ENCODE assay signal across 8 mouse cellular contexts in the genomic region with DNA sequence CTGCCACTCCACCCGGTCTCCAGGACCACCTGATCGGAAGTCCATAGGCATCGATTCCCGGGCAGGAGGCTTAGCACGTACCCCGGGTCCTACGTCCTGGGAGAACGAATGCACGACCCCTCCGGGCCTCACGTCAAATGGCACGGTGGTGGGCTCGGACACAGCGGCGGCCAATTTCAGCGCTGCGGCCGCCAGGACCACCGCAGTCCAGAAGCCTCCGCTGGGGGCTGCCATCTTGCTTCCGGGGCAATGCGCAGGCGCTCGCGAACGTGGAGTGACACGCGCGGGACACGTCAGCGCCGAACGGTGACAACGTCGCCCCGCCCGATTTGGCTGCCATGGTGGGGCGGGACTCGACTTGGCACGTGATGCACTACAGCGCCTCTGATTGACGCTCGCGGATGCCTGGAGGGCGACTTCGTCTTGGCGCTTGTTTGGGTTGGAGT. TPM values are rescaled to one million over a fixed set of nuclear protein-coding genes. Genes with fewer than 3 reads are reported as not detected.
DNase-seq lines count a peak whose midpoint lies in the region; ATAC-seq and TF ChIP-seq lines count a peak whose summit lies in the region.

A gene (minus strand): TSS at position 263 of the 446 bp plus-strand sequence.

- H3K4me1 ChIP-seq in MEL (ENCODE audit: control insufficient read depth in 1 of 2, insufficient read depth in 2 of 2, low read length in 2 of 2) = peaks cover 0 to 14% of the 10 kb centered on the region in 2 experiments; a peak in 2 of 4 replicates
- H3K4me1 ChIP-seq in cerebellum, adult 2 months (ENCODE audit: control insufficient read depth, insufficient read depth, low read length) = no peaks in the 10 kb centered on the region
- H3K4me1 ChIP-seq in forebrain, postnatal 0 days (ENCODE audit: insufficient read depth) = peaks cover 9% of the 10 kb centered on the region
- H3K4me1 ChIP-seq in lung, embryonic 15.5 days = peaks cover 33% of the 10 kb centered on the region

- H3K27ac ChIP-seq in MEL (ENCODE audit: control insufficient read depth, low read depth, low read length) = peak within 1 kb of the TSS; percentile 53
- H3K27ac ChIP-seq in cerebellum, adult 2 months (ENCODE audit: insufficient read depth, low read length) = peak within 1 kb of the TSS; percentile 49; the same call in 1 of the 2 replicates
- H3K27ac ChIP-seq in forebrain, postnatal 0 days (ENCODE audit: low read depth, low read length) = peak within 1 kb of the TSS; percentile 64
- H3K27ac ChIP-seq in lung, embryonic 15.5 days = peak within 1 kb of the TSS; percentile 84

- H3K4me2 ChIP-seq in forebrain, postnatal 0 days (ENCODE audit: low read depth) = peak within 1 kb of the TSS; percentile 91
- H3K4me2 ChIP-seq in lung, embryonic 15.5 days = peak within 1 kb of the TSS; percentile 80

- H3K79me2 ChIP-seq in MEL (ENCODE audit: control insufficient read depth, insufficient read depth, low read length, poor library complexity) = peaks cover 14% of the 10 kb centered on the region

- peak within 1 kb of the TSS; percentile 93 for H3K9ac ChIP-seq in MEL (ENCODE audit: control insufficient read depth, low read depth, low read length, poor library complexity, severe bottlenecking)
- H3K9ac ChIP-seq in forebrain, postnatal 0 days = peak within 1 kb of the TSS; percentile 75
- H3K9ac ChIP-seq in lung, embryonic 15.5 days = peak within 1 kb of the TSS; percentile 73

- H3K4me3 ChIP-seq in MEL (ENCODE audit: control insufficient read depth in 1 of 2, insufficient read depth in 1 of 2, low read depth in 2 of 2, low read length in 2 of 2) = peak within 1 kb of the TSS; percentile 68 to 92
- H3K4me3 ChIP-seq in cerebellum, adult 2 months (replicated peaks; ENCODE audit: insufficient read depth, low read depth, low read length) = peak within 1 kb of the TSS; percentile 88
- peak within 1 kb of the TSS; percentile 89 for H3K4me3 ChIP-seq in forebrain, postnatal 0 days (ENCODE audit: low read depth, low read length)
- peak within 1 kb of the TSS; percentile 79 for H3K4me3 ChIP-seq in lung, embryonic 15.5 days

- no peaks in the 10 kb centered on the region for H3K27me3 ChIP-seq in MEL (ENCODE audit: control insufficient read depth in 1 of 2, insufficient read depth in 2 of 2, low read length in 2 of 2)
- H3K27me3 ChIP-seq in cerebellum, adult 2 months (ENCODE audit: control insufficient read depth, insufficient read depth, low read length) = no peaks in the 10 kb centered on the region
- no peaks in the 10 kb centered on the region for H3K27me3 ChIP-seq in forebrain, postnatal 0 days (ENCODE audit: insufficient read depth, low read length)
- H3K27me3 ChIP-seq in lung, embryonic 15.5 days = no peaks in the 10 kb centered on the region

- WGBS in cerebellum, adult 2 months = under 1% methylated on average over 47 of the region's 47 CpGs
- 1% methylated on average over 47 of the region's 47 CpGs for WGBS in forebrain, postnatal 0 days
- WGBS in lung, embryonic 15.5 days = under 1% methylated on average over 47 of the region's 47 CpGs

- TF ChIP-seq CTCF in MEL (IDR thresholded peaks at IDR 0.05 in 2 of 3, conservative IDR thresholded peaks at IDR 0.05 in 1 of 3; ENCODE audit: control insufficient read depth in 1 of 3, insufficient read depth in 1 of 3, low read depth in 2 of 3, low read length in 3 of 3, poor library complexity in 1 of 3, severe bottlenecking in 1 of 3) = no peak
- TF ChIP-seq CTCF in cerebellum, adult 2 months (IDR thresholded peaks at IDR 0.05; ENCODE audit: borderline replicate concordance, insufficient read depth, low read depth, low read length) = no peak
- peak; percentile 35 for TF ChIP-seq CTCF in forebrain, postnatal 0 days (IDR thresholded peaks at IDR 0.05; ENCODE audit: low read depth)

- DNase-seq in MEL (ENCODE audit: low read depth, low spot score) = peak; percentile 97
- peak; percentile 95 for DNase-seq in cerebellum, adult 2 months
- DNase-seq in forebrain, postnatal 0 days = peak; percentile 98
- DNase-seq in heart, postnatal 4 days = peak; percentile 98
- peak; percentile 93 to 96 for DNase-seq in layer of hippocampus, adult 8-10 months (ENCODE audit: low spot score in 2 of 2)
- peak; percentile 91 for DNase-seq in ovary, adult 18-20 months (ENCODE audit: low spot score)
- peak; percentile 94 for DNase-seq in thymus, postnatal 0 days (ENCODE audit: low spot score)

- no peak for TF ChIP-seq RAD21 in MEL (IDR thresholded peaks at IDR 0.05; ENCODE audit: low read depth, low read length)

- peaks cover 0 to 5% of the 10 kb centered on the region in 2 experiments; a peak in 3 of 4 replicates for H3K36me3 ChIP-seq in MEL (ENCODE audit: control insufficient read depth in 1 of 2, insufficient read depth in 2 of 2, low read length in 2 of 2)
- peaks cover 48% of the 10 kb centered on the region for H3K36me3 ChIP-seq in forebrain, postnatal 0 days (ENCODE audit: insufficient read depth)
- H3K36me3 ChIP-seq in lung, embryonic 15.5 days = peaks cover 51% of the 10 kb centered on the region

- H3K9me3 ChIP-seq in MEL (replicated peaks; ENCODE audit: insufficient read depth, low read length) = no peaks in the 10 kb centered on the region
- H3K9me3 ChIP-seq in forebrain, postnatal 0 days (ENCODE audit: low read length) = no peaks in the 10 kb centered on the region
- no peaks in the 10 kb centered on the region for H3K9me3 ChIP-seq in lung, embryonic 15.5 days

- peak; percentile 68 to 80 for TF ChIP-seq POLR2A in MEL (IDR thresholded peaks at IDR 0.05; ENCODE audit: control insufficient read depth in 1 of 2, insufficient read depth in 1 of 2, low read depth in 1 of 2, low read length in 2 of 2, poor library complexity in 1 of 2)
- peak; percentile 80 for TF ChIP-seq POLR2A in cerebellum, adult 2 months (IDR thresholded peaks at IDR 0.05; ENCODE audit: borderline replicate concordance, insufficient read depth, low read length)

- TF ChIP-seq EP300 in MEL (IDR thresholded peaks at IDR 0.05; ENCODE audit: low read depth in 1 of 2, low read length in 2 of 2) = no peak

- ATAC-seq in forebrain, postnatal 0 days = peak; percentile 99
- peak; percentile 88 for ATAC-seq in lung, embryonic 15.5 days (ENCODE audit: borderline replicate concordance, extremely low read depth, low FRiP score, low TSS enrichment)

TF ChIP-seq in MEL, 35 proteins besides CTCF, POLR2A, EP300 and RAD21 (continues in another document):
- peak; percentile 79; the same call in 1 of the 2 replicates for TF ChIP-seq MXI1 (IDR thresholded peaks at IDR 0.05; ENCODE audit: low read depth, low read length)
- 0 out of 2 replicates have a peak, but pooled peaks have one; percentile 70 for TF ChIP-seq SIN3A (IDR thresholded peaks at IDR 0.05; ENCODE audit: low read length)
- peak; percentile 43; the same call in 1 of the 2 replicates for TF ChIP-seq POLR2AphosphoS2 (IDR thresholded peaks at IDR 0.05; ENCODE audit: low read length)
- TF ChIP-seq MYB (IDR thresholded peaks at IDR 0.05; ENCODE audit: low read depth, low read length) = no peak
- no peak for TF ChIP-seq JUND (IDR thresholded peaks at IDR 0.05; ENCODE audit: low read depth, low read length)
- TF ChIP-seq USF1 (IDR thresholded peaks at IDR 0.05; ENCODE audit: low read depth, low read length) = peak; percentile 99
- peak; percentile 63 for TF ChIP-seq TCF12 (IDR thresholded peaks at IDR 0.05; ENCODE audit: low read depth, low read length)
- peak; percentile 40; the same call in 1 of the 2 replicates for TF ChIP-seq ETS1 (IDR thresholded peaks at IDR 0.05; ENCODE audit: low read depth, low read length)
- no peak for TF ChIP-seq CHD2 (IDR thresholded peaks at IDR 0.05; ENCODE audit: low read length)
- TF ChIP-seq SMC3 (IDR thresholded peaks at IDR 0.05; ENCODE audit: low read depth, low read length) = no peak
- TF ChIP-seq POLR2AphosphoS5 (IDR thresholded peaks at IDR 0.05; ENCODE audit: borderline replicate concordance, low read depth, low read length) = no peak
- TF ChIP-seq TBP (IDR thresholded peaks at IDR 0.05; ENCODE audit: low read depth, low read length) = peak; percentile 78
- no peak for TF ChIP-seq TAL1 (IDR thresholded peaks at IDR 0.05; ENCODE audit: low read length)
- TF ChIP-seq KAT2A (conservative IDR thresholded peaks at IDR 0.05; ENCODE audit: low read depth, low read length) = peak; percentile 55; the same call in 1 of the 2 replicates
- TF ChIP-seq MAFK (IDR thresholded peaks at IDR 0.05; ENCODE audit: borderline replicate concordance, low read depth, low read length) = no peak
- peak; percentile 53; the same call in 1 of the 2 replicates for TF ChIP-seq MEF2A (IDR thresholded peaks at IDR 0.05; ENCODE audit: extremely low read depth, insufficient replicate concordance, low read depth, low read length, poor library complexity, severe bottlenecking)
- no peak for TF ChIP-seq RCOR1 (IDR thresholded peaks at IDR 0.05; ENCODE audit: low read depth, low read length)
- no peak for TF ChIP-seq E2F4 (IDR thresholded peaks at IDR 0.05; ENCODE audit: borderline replicate concordance, low read depth, low read length)
- TF ChIP-seq NELFE (IDR thresholded peaks at IDR 0.05; ENCODE audit: low read depth, low read length) = peak; percentile 80
- peak; percentile 87 for TF ChIP-seq HCFC1 (IDR thresholded peaks at IDR 0.05; ENCODE audit: low read depth, low read length)
- peak; percentile 93 for TF ChIP-seq MAX (IDR thresholded peaks at IDR 0.05; ENCODE audit: low read length)
- TF ChIP-seq ZNF384 (IDR thresholded peaks at IDR 0.05; ENCODE audit: low read depth, low read length) = no peak
- TF ChIP-seq GABPA (IDR thresholded peaks at IDR 0.05; ENCODE audit: low read depth, low read length) = no peak
- peak; percentile 57 to 92; a peak in 3 of 4 replicates for TF ChIP-seq USF2 (IDR thresholded peaks at IDR 0.05; ENCODE audit: borderline replicate concordance in 1 of 2, insufficient read depth in 1 of 2, low read depth in 1 of 2, low read length in 2 of 2)
- no peak for TF ChIP-seq CHD1 (IDR thresholded peaks at IDR 0.05; ENCODE audit: low read depth, low read length)
- TF ChIP-seq ZKSCAN1 (IDR thresholded peaks at IDR 0.05; ENCODE audit: low read depth, low read length) = no peak

RNA-seq across cellular contexts. Expression of the gene that starts here (rescaled TPM):
- 112 and 137 TPM in 2 replicates for total RNA-seq in MEL (2012; rRNA removed)
- polyA plus RNA-seq in MEL (2012; ENCODE audit: insufficient read depth in 1 of 2, insufficient read length in 2 of 2, low read depth in 1 of 2, low replicate concordance in 2 of 2, missing spikeins in 1 of 2) = 100 to 1,000 TPM in 1 of 2 experiments, not detected in 1; 117 TPM
- 44.5 and 45.0 TPM in 2 replicates for polyA plus RNA-seq in cerebellum, adult 2 months (2012; rRNA removed)
- 52.3 and 65.1 TPM in 2 replicates for total RNA-seq in forebrain, postnatal 0 days (2014; rRNA removed)
- 65.7 and 75.0 TPM in 2 replicates for polyA plus RNA-seq in forebrain, postnatal 0 days (2015; fragmentation: Nextera tagmentation; extraction: Ambion mirVana)
- total RNA-seq in heart, postnatal 4 days (2021) = 10 to 100 TPM; 43.4 to 48.8 TPM
- total RNA-seq in layer of hippocampus, adult 8-10 months (2022) = 10 to 100 TPM; 34.7 to 42.6 (median 40.1) TPM
- polyA plus RNA-seq in lung, embryonic 15.5 days (2015; fragmentation: Nextera tagmentation; extraction: Ambion mirVana) = 103 TPM in 2 replicates
- 58.6 and 59.2 TPM in 2 replicates for polyA plus RNA-seq in thymus, postnatal 0 days (2015; fragmentation: Nextera tagmentation; extraction: Ambion mirVana)

Comparison
In these comparisons a context has a peak if more than half of its experiments do, and no peak if none do; other contexts are left out.
1. Peak in every context shown above with its lines: DNase-seq, ATAC-seq, H3K4me3 ChIP-seq and H3K27ac ChIP-seq.